Mouse (Mus musculus) right cerebral cortex, postnatal 10 days (tissue): Measurements from ENCODE around the gene Fam129b.
A peak's percentile ranks its signal among the peaks of the same experiment; 100 is the strongest.

ENCODE experiments used
- DNase-seq, 2 experiments: peaks; one replicate each; pipeline ENCODE4 v3.0.0; 2021; ENCODE audit warnings: low spot score in 2 of 2

The Fam129b gene

DNA sequence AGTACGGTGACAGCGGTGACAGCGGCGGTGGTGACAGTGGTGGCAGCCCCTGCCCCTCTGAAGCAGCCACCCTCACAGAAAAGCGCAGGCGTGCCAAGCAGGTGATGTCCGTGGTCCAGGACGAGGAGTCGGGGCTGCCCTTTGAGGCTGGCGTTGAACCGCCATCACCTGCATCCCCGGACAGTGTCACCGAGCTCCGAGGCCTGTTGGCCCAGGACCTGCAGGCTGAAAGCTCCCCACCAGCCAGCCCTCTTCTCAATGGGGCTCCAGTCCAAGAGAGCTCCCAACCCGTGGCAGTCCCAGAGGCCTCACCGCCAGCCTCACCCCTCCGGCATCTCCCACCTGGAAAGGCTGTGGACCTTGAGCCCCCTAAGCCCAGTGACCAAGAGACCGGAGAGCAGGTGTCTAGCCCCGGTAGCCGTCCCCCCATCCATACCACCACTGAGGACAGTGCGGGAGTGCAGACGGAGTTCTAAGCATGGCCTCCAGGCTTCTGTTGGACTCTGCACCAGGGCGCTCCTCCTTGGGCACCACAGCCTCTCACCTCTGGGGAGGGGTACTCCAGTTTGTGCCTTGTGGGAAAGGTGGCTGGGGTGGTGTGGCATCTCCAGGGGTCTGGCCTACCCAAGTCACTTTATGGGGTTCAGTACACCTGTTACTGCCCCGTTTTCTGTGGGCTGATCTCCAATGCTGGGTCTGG, 47.8 kb downstream of the Fam129b start:
- no peak for DNase-seq

DNA sequence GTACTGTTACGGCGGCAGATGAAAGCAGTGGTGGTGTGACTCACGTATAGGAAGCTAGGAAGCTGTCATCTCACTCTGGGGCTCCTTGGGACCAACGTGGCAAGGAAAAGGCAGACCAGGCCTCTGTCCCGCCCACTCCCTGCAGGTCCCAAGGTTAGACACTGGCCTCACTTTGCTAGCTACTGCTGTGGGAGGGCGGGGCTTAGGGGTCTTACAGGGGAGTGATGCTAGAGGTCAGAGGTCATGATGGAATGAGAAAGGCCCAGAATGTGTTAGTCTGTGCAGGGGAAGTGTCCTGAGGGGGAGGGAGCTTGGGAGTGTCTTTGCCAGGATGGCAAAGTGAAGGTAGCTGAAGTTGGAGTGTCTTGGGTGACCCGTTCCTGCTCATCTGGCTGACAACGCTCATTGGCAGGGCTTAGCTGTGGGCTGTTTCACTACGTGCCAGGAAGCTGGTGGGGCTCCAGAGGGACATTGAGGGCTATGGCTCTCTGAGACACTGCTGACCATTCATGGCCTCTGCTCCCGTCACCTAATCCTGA, 48.5 kb downstream of the Fam129b start:
- DNase-seq, result no peak

DNA sequence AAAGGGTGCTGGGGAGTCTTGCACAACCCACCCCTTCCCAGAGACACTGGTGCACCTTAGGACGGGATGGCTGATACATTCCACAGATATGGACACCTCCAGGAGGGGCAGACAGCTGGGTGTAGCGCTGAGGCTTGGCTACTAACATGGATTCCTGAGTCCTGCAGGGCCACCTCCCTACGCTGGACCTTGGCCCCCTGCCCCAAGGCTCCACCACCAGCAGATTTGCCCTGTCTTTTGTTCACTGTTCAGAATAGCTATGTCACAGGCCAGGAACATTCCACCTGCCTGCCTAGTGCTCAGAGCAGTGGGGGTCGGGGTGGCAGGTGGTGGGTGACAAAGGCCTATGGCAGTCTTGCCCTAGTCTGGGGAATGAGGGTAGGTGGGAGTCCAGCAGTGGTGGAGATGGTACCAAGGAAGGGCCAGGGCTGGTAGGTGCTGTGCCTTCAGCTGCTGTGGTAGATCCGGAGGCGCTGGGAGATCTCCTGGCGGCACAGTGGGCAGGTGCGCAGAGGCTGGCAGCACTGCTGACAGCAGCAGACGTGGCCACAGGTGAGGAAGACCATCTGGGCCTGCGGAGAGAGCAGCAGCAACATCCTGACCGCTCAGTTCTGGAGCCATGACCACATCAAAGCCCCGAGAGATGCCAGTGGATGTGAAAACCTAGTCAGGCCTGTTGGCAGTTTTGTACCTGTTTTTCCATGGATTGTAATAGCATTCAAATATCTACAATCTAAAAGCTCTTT, 50.6 kb downstream of the Fam129b start:
- DNase-seq, result no peak

DNA sequence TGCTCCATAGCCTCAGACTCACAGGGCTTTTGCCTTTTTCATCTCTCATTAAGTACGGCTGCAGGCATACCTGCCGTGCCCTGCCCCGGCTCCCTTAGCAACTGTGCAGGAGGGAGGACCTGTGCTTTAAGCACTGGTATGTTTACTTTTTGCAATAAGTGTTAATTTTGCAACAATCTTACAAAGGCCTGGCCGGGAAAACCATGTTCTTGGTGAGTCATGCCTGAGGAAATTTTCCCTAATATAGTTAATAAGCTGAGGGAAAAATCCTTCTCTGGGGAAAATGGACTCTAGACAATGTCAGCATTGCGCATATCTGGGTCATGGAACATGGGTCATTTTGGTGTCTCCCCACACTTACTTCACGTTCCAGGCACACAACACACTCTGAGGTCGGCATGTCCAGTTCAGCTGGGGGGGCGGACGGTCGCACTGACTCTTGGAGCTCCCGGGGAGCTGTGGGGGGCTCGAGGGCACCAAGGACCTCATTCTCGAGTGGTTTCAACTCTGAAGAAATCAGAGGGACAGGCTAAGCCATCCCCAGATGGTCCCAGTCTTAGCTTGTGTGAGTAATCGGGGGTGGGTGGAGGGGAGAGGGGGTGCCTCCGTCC, 51.8 kb downstream of the Fam129b start:
- DNase-seq, result no peak

DNA sequence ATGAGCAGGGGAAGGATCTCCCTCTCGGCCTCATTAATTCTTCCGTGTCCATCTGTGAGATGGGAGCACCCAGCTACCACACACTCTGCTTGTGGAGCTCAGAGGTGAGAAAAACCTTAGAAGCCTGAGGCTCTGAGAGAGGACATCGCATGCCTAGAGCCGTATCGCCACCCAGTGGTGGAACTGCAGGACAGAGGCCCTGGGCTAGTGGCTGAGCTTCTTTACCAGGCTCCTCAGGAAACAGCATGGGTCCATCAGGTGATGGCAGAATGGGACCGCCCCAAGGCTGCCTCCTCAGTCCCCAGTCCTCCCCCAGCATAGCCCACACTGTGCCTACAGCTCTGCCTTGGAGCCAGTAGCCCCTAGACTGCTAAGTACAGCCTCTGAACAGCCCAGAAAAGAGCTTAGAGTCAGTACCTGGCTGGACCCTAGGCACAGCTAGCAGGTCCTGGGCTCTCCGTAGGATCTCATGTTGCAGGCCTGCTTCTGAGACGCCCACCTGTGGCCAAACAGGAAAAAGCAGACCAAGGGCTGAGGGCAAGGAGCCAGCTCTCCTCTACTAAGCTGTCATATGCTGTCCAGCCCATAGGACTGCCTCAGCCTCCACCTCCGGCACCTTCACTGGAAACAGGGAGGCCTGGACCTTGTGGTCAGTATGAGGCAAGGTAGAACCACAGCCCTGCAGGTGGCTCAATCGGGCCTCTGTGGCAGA, 52.5 kb downstream of the Fam129b start:
- DNase-seq, result peak; percentile 79 to 85

DNA sequence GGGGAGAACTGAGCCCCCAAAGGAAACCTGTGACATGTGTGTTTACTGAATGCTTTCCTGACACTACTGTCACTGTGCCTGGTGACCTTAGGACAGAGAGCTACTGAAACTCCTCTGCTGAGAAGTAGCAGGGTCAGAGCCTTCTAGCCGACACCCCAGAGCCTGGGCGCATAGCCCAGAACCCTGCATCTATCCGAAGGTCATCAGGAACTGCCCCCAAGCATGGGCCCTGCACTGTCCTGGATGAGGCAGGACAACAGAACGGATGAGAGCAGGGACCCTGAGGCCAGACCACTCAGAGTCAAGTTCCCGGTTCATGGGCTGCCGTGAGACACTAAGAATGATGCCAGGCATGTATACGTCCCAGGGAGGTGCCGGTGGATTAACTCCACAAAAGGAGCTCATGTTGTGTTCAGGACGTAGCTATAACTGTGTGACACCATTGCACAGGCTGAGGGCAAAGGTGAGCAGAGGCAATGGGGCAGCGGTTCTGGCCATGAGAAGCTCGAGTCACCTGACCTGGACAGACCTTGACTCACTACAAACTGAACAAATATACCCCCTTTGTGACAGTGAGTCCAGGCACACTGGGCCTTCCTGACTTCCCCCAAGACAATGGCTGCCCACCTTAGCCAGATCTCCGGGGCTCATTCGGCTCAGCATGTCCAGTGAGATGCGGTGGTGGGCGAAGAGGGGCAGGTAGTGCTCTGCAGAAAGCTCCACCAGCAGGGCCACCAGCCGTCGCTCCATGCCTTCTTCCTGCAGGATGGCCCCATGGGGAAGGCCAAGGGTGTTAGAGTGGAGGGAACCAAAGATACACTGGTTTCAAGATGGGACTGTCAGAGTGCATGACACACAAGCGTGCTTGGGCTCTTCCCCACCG, 53.3 kb downstream of the Fam129b start:
- no peak for DNase-seq

DNA sequence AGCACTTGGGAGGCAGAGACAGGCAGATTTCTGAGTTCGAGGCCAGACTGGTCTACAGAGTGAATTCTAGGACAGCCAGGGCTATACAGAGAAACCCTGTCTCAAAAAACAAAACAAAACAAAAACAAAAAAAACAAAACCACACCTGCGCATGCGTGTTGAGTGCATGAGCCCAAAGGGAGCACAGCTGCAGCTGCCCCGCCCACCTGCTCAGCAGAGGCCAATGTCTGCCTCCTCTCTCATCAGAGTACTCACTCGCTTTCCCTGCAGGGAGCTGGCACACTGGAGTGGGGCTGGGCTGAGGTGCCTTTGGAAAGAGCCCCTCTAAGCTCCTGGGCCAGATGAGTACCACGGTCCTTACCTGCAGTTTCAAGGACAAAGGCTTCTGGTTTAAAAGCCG, 55.8 kb downstream of the Fam129b start:
- no peak for DNase-seq

DNA sequence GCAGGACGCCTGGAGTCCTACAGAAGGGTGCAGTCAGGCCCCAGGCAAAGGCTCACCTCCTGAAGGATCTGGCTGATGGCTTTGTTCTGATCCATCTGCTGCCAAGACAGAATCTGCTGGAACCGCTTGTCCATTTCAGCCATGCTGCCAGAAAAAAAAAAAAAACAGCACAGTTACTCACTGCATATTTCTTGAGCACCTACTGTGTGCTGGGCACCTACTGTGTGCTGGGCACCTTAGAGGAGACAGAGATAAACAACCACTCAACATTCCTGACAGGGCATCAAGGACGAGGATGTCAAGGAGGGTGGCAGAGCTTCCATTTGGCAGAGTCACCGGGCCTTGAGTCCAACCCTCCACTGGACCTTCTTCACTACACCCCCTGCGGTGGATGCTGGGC, 62.8 kb downstream of the Fam129b start:
- DNase-seq, result no peak

DNA sequence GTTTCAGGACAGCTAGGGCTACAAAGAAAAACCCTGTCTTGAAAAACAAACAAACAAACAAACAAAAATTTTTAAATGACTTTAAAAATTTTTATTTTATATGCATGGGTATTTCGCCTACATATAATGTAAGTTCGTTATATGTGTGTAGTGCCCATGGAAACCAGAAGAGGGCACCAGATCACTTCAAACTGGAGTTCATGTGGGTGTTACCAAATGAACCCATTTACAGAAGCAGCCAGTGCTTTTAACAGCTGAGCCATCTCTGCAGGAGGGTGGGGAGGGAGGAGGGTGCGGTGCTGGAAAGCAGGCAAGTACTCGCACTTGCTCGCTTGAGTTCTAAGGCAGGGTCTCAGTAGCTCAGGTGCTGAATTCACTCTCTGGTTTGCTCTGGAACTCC, 63.5 kb downstream of the Fam129b start:
- no peak for DNase-seq

DNA sequence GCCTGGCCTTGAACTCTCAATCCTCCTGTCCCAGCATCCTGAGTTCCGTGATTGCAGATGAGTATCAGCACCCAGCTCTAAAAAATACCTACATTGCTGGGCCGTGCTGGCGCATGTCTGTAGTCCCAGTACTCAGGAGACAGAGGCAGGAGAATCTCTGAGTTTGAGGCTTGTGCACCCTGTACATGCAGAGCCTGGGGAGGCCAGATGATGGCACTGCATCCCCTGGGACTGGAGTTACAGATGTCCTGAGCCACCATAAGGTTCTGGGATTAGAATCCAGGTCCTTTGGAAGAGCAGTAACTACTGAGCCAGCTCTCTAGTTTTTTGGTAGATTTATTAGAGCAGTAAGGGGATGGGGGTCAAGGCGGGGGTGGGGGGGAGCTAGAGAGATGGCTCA, 64.6 kb downstream of the Fam129b start:
- DNase-seq, result no peak

DNA sequence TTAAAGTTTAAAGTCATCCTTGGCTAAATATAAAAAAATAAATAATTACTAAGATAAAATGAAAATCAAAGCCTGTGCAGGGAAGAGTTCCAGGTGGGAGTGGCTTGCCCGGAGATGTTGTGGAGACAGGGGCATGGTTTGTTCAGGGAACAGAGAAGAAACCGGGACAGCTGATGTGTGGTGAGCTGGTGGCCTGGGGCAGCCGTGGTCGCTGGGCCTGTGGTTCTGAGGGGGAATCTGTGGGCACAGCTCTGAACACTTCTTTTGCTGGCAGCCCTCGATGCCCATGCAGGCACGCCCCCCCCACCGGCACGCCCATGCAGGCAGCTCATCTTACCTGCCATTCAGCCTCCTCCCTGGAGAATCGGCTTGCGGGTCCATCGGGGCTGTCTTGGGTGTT, 71.5 kb downstream of the Fam129b start:
- no peak for DNase-seq

DNA sequence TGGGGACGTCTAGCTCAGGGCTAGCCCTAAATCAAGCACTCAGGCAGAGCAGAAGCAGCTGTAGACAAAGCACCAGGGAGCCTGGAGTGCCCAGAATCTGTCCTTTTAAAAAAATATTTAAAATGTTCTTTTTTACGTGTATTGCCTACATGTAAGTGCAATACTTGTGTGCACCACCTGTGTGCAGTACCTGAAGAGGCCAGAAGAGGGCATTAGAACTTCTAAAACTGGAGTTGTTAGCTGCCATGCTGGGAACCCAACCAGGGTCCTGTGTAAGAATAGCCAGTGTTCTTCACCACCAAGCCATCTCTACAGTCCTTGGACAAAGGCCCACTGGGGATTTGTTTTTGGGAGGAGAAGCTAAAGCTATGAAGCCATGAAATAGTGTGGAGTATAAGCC, 78.7 kb downstream of the Fam129b start:
- no peak for DNase-seq

DNA sequence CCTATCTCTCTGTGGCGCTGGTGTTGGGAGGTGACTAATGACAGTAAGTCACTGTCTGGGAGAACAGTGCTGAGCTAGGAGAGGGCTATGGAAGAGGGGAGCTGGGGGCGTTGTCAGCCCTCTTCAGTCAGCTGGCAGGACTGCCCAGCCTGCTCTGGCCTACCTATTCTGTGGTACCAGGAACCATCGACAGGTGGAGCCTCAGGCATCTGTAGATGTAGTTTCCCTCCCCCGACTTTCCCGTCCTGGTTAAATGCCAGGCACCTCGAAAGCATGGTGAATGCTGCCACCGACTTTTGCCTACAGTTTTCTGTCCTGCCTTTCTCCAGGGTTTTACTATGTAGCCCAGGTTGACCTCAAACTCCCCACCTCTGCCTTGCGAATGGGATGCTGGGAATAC, 81.4 kb downstream of the Fam129b start:
- DNase-seq, result no peak

DNA sequence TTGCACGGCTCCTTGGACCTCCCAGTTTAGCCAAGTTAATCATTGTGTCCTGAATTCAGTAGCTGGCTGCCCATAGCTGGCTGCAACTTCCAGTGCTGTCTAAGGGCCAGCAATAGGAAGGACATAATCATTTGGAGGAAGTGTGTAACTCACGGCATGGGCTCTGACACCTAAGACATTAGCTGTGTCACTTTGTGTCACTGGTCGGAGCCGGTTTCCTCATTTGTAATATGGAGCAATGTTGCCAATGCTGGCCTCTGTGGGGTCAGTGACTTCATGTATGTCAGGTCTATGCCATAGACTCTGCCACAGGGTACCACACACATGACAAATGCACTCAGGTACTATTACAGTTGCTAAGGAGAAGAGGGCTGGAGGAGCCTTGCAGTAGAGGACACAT, 84.4 kb downstream of the Fam129b start:
- no peak for DNase-seq

DNA sequence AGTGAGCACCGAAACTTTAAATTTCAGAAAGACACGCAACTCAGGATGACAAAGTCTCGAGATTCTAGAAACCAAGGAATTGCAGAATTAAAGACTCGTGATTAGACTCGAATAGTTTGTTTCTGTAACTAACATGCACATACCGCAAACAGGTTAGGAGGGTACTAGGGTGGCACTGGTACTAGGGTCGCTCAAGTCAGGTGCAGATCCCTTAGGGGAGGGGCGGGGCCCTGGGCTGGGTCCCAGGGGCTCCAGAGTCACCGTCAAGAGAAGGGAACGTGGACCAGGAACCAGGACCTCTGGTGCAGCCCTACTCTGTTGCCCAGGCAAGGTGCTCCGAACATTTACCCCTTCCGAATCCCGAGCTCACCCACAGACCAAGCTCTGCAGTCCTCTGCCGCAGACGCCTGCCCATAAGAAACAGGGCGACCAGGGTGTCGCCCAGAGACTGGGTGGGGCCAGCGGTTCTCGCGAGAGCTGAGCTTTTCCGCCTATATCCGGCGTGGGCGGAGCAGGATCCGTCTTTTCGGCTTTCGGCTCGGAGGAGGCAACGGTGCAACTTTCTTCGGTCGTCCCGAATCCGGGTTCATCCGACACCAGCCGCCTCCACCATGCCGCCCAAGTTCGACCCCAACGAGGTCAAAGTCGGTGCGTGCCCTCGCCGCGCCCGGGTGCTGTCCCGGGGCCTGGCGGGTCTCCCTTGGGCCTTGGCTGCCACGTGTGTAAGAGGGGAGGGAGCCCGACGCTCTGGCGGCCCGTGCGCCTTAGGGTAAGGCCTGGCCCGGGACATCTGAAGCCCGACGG, 85.5 kb downstream of the Fam129b start, which contains the start of the genes Rpl12 and Lrsam1:
Gene Rpl12, plus strand, starts transcription at position 368 of the 804 bp plus-strand sequence.
Gene Lrsam1, minus strand, starts transcription at position 423 of the 804 bp plus-strand sequence.
- DNase-seq, result peak; percentile 97

DNA sequence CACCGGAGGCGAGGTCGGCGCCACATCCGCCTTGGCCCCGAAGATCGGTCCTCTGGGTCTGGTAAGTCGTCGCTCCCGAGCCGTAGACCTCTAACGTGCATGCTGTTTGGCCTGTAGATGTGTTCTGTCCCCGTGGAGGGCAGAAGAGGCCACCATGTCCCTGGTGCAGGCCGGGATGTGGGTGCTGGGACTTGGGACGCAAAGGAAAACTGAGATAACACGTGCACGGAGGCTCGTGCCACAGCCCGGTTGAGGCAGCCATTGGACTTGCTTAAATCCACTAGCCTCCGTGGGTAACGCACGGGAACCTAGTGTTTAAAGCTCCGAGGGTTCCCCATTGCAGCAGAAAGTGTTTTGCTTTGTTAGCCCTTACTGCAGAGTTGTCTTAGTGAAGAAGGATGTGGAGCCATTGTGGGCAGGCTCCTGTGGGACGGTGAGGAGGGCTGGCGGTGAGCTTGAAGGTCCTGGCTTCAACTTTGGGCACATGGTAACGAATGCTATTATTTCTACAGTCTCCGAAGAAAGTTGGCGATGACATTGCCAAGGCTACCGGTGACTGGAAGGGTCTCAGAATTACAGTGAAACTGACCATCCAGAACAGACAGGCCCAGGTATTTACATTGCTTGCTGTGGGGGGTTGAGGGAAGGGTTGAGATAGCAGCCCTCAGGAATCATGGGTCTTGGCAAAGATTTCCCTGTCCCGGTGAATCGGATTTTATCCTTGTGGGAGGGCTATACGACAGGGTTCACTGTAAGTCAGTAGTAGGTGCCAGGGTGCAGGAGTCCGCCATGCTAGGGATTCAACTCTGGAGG, 86.4 kb downstream of the Fam129b start:
- DNase-seq, result no peak

DNA sequence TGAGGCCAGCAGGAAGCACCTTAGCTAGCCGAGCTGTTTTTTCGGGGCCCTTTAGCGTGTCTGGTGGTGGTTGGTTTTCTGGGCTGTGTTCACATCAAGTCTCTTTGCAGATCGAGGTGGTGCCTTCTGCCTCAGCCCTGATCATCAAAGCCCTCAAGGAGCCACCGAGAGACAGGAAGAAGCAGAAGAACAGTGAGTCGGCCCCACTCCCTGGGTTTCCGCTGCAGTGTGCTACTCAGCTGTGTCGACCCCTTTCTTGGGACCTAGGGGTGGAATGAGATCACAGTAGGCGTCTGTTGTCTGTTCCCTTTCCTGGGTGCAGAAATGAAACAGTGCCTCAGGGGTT, 86.9 kb downstream of the Fam129b start:
- DNase-seq, result no peak

DNA sequence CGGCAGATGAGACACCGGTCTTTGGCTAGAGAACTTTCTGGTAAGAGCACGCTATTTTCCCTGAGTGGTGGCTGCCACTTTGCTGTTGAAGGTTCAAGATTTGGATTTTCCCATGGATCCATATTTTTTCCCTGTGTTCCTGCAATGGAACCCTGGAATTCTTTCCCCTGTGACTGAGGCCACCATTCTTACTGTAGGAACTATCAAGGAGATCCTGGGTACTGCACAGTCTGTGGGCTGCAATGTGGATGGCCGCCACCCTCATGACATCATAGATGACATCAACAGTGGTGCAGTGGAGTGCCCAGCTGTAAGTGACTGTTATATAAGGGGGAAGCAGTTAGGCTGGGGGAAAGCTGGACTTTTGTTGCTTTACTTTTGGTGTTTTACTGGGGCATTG, 87.6 kb downstream of the Fam129b start:
- no peak for DNase-seq

DNA sequence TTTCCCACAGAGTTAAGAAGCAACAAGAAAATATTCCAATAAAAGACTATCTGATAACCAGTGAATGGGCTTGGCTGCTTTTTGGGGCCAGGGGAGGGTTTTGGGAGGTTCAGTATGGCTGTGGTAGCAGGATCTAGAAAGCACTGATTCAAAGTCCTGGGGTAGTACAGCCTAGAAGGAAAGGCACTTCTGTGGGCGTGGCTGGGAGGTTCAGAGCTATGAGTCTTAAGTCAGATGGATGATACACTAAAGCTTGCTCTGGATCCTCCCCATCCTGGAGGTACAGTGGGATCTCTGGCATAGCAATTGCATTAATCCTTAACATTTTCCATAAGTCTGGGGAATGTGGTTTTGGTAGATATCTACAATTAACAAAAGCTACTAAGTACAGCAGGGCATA, 88.1 kb downstream of the Fam129b start:
- peak in 1 of 2 experiments; percentile 24 for DNase-seq
